Comparison of ENCODE assay signal across 9 mouse cellular contexts in the genomic region with DNA sequence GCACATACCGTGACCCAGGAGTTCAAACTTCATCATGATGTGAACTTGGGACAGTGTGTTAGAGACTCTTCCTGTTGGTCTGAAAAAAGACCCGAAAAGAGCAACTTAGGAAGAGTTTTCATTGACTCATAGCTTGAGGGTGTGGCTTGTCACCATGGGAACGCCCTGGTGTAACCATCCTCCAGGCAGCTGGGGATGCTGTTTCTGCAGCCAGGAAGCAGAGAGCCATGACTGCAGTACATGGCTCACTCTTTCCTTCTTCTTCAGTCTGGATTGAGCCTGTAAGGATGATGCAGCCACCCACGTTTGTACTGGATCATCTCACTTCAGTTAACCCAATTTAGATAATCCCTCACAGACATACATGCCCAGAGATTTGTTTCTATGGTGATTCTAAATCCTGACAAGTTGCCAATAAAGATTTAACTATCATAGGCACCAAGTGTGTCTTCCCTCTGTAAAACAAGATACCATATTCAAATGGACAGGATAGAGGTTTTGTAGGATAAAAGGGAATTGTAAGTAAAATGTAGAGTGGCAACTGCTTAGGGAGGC.
DNase-seq lines count a peak whose midpoint lies in the region; ATAC-seq lines count a peak whose summit lies in the region.
"Had no signal": no experiment of that assay in that cellular context is flagged by ENCODE, and none has a peak within 500 bp of the region (broad histone marks: within the 10 kb centered on the region; RNA-seq: fewer than 3 reads in every experiment).

No protein-coding gene starts in this region.

- H3K4me1 ChIP-seq in kidney, embryonic 15.5 days: peaks cover 20% of the 10 kb centered on the region
- H3K4me1 ChIP-seq in embryonic facial prominence, embryonic 11.5 days (ENCODE audit: control insufficient read depth, insufficient read depth, low read length): no peaks in the 10 kb centered on the region
- H3K4me1 ChIP-seq: lung, embryonic 15.5 days had no signal

- H3K9me3 ChIP-seq in kidney, embryonic 15.5 days (replicated peaks): no peaks in the 10 kb centered on the region
- H3K9me3 ChIP-seq in embryonic facial prominence, embryonic 11.5 days (replicated peaks; ENCODE audit: control insufficient read depth, low read length): no peaks in the 10 kb centered on the region
- H3K9me3 ChIP-seq: heart, embryonic 15.5 days; lung, embryonic 15.5 days had no signal

- H3K36me3 ChIP-seq in kidney, embryonic 15.5 days: no peaks in the 10 kb centered on the region
- no peaks in the 10 kb centered on the region for H3K36me3 ChIP-seq in embryonic facial prominence, embryonic 11.5 days (replicated peaks; ENCODE audit: control insufficient read depth, insufficient read depth, low read depth, low read length)
- H3K36me3 ChIP-seq: heart, embryonic 15.5 days; lung, embryonic 15.5 days had no signal

- ATAC-seq in kidney, embryonic 15.5 days (replicated peaks; ENCODE audit: low FRiP score): no peak
- no peak for ATAC-seq in embryonic facial prominence, embryonic 11.5 days (replicated peaks; ENCODE audit: insufficient number of reproducible peaks, low FRiP score, low TSS enrichment, low read depth)

- no peak overlapping the region for H3K9ac ChIP-seq in kidney, embryonic 15.5 days
- no peak overlapping the region for H3K9ac ChIP-seq in embryonic facial prominence, embryonic 11.5 days (replicated peaks; ENCODE audit: low read length)
- H3K9ac ChIP-seq: heart, embryonic 15.5 days; lung, embryonic 15.5 days had no signal

- no peak overlapping the region for H3K27ac ChIP-seq in kidney, embryonic 15.5 days
- no peak overlapping the region for H3K27ac ChIP-seq in embryonic facial prominence, embryonic 11.5 days (replicated peaks; ENCODE audit: low read depth, low read length)
- H3K27ac ChIP-seq: heart, embryonic 15.5 days; lung, embryonic 15.5 days had no signal

- 75% methylated on average over 4 of the region's 4 CpGs for WGBS in kidney, embryonic 15.5 days
- 57% methylated on average over 4 of the region's 4 CpGs for WGBS in embryonic facial prominence, embryonic 11.5 days

- H3K4me2 ChIP-seq in kidney, embryonic 15.5 days: no peak overlapping the region
- H3K4me2 ChIP-seq in embryonic facial prominence, embryonic 11.5 days (ENCODE audit: low read depth, low read length): no peak overlapping the region
- H3K4me2 ChIP-seq: heart, embryonic 15.5 days; lung, embryonic 15.5 days had no signal

- peak; percentile 27 to 33 for DNase-seq in kidney, adult 8-10 months
- DNase-seq in MN1 (ENCODE audit: low spot score): peak; percentile 61
- DNase-seq in embryonic facial prominence, embryonic 11.5 days (ENCODE audit: low spot score): peak; percentile 52
- peak; percentile 77 for DNase-seq in retina, adult 2 months (ENCODE audit: low read depth, low spot score)
- DNase-seq in left cerebral cortex, adult 11 months (ENCODE audit: low spot score): no peak
- DNase-seq in layer of hippocampus, postnatal 10 days (ENCODE audit: low spot score in 2 of 2): no peak

- no peaks in the 10 kb centered on the region for H3K27me3 ChIP-seq in kidney, embryonic 15.5 days
- H3K27me3 ChIP-seq in embryonic facial prominence, embryonic 11.5 days (ENCODE audit: control insufficient read depth, insufficient read depth, low read length): no peaks in the 10 kb centered on the region
- H3K27me3 ChIP-seq: heart, embryonic 15.5 days; lung, embryonic 15.5 days had no signal

- H3K4me3 ChIP-seq in kidney, embryonic 15.5 days (replicated peaks): no peak overlapping the region
- H3K4me3 ChIP-seq in embryonic facial prominence, embryonic 11.5 days (ENCODE audit: low read depth, low read length): no peak overlapping the region
- H3K4me3 ChIP-seq: heart, embryonic 15.5 days; lung, embryonic 15.5 days had no signal

Comparison
In these comparisons a context has a peak if more than half of its experiments do, and no peak if none do; other contexts are left out.
1. DNase-seq: peak in kidney, adult 8-10 months (2 of 2), MN1 (single experiment), embryonic facial prominence, embryonic 11.5 days (single experiment) and retina, adult 2 months (single experiment); none in left cerebral cortex, adult 11 months (single experiment) and layer of hippocampus, postnatal 10 days (0 of 2).